Mouse (Mus musculus) kidney, postnatal 10 days (tissue): ENCODE results near the gene Lrrc39.

Source experiments
- DNase-seq: peaks from one replicate; pipeline ENCODE4 v3.0.0; 2021; ENCODE audit warnings: mixed read lengths

Lrrc39 gene

GRCm38 (mm10) chr3:116562408-116563094, at the start of gene Lrrc39:
Gene Lrrc39, plus strand, starts transcription at chr3:116562973.
- DNase-seq: no peak

- no peak for DNase-seq
These were observed 42.5 kb upstream of the Lrrc39 start for GRCm38 (mm10) chr3:116520141-116520761.

GRCm38 (mm10) chr3:116529741-116530140, 33.0 kb upstream of the Lrrc39 start:
- DNase-seq: no peak

DNA sequence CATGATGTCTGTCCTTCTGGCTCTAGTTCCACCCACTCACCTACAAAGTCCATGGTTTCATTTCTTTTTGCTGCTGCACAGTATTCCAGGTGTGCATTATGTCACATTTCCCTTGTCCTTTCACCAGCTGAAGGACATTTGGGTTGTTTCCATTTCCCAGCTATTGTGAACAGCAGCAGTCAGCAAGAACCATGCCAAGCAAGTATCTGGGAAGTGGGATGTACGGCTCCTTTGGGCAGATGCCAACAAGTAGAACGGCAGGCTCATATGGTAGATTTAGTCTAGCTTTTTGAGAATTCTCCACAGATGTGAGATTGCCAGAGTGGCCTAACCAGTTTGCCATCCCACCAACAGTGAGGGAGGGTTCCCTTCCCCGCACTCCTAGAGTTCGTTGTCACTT, 31.9 kb upstream of the Lrrc39 start:
- DNase-seq: peak; percentile 38

- DNase-seq: peak; percentile 12
These were observed 26.2 kb upstream of the Lrrc39 start for GRCm38 (mm10) chr3:116536428-116537199.

DNA sequence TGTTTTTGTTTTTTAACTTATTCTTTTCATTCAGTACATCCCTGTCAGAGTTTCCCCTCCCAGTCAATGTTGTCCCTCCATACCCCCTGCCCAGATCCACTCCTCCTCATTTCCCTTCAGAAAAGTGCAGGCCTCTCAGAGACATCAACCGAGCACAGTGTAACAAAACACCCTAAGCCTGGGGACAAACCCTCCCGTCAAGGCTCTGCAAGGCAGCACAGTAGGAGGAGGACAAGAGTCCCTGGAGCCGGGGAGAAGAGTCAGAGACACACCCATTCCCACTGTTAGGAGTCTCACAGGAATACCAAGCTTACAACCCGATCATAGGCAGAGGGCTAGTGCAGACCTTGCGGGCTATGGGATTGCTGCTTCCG, 25.6 kb upstream of the Lrrc39 start:
- no peak for DNase-seq

GRCm38 (mm10) chr3:116542070-116542469, 20.7 kb upstream of the Lrrc39 start:
- no peak for DNase-seq

DNA sequence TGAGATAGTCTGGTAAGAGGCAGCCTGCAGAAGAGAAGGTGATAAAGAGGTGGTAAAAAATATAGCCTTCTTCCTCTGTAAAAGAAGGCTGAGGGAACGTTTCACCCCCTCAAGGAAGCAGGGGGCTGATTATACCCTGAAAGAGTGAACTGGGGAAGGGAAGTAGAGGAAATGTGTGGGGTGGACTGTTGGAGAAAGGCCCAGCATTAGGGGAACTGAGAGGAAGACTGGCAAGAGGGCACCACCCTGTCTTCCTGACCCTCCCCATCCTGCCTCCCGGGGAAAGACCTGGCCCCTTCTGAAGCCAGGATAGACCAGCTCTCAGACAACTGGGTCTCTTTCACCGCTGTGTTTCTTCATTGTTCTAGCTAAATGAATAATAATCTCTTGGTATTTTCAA, 20.2 kb upstream of the Lrrc39 start:
- no peak for DNase-seq

DNA sequence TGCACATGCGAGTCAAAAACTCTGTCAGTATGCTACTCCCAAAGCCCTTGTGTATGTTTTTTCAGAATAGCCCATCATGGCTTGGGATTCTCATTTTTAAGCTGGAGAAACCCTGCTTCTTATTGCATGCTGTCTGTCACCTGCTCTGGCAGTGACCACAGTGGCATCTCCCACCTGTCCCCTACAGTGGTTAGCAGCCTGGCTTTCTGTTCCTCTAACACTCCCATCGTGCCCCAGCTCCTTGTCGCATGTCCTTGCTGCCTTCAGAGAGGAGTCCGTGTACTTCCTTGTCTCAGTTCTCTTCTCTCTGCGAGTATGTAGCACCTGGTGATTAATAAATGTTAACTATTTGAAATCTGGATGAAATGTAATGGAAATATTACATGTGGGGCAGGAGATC, 15.3 kb upstream of the Lrrc39 start:
- no peak for DNase-seq

- DNase-seq: no peak
These were observed 11.4 kb upstream of the Lrrc39 start for GRCm38 (mm10) chr3:116551362-116551761.

DNA sequence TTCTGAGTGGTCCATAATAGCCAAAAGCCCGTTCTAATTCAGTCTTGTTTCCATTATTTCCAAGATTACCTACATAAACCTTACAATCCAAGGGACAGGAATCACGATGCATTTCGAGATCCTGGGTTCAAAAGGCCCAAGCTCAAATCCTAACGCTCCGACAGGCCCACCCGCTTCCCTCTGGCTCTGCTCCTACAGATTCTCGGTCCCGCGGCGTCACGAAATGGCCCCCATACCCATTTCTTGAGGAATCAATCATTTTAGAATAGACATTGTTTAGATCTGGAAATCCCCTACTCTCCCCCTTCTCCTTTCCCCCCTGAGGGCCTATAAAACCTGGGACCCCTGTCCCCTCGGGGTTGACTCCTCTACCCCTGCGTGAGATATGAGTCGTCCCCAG, 1.5 kb upstream of the Lrrc39 start:
- peak; percentile 33 for DNase-seq

- no peak for DNase-seq
These were observed 321 bp downstream of the Lrrc39 start for GRCm38 (mm10) chr3:116563095-116563492.

GRCm38 (mm10) chr3:116570628-116571027, 7.9 kb downstream of the Lrrc39 start:
- no peak for DNase-seq

- peak; percentile 34 for DNase-seq
These were observed 14.5 kb downstream of the Lrrc39 start for GRCm38 (mm10) chr3:116577286-116577685.

DNA sequence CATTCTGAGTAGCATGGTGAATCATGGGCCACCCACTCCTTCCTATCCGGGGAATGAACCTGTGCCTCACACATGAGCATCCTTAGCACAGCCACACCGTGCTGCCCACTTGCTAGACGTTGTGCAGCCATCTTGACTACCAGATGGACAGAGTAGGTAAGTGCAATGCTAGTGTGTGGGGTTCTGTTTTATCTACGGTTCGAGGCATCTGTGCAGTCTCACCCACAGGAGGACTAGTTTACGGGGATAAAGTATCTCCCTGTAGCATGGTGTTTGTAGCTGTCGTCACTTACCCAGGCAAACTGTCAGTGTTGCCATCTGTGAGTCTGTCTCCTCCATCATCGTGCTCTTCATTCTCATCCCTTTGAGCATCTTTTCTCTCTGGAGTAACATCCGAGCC, 19.4 kb downstream of the Lrrc39 start:
- DNase-seq: no peak

DNA sequence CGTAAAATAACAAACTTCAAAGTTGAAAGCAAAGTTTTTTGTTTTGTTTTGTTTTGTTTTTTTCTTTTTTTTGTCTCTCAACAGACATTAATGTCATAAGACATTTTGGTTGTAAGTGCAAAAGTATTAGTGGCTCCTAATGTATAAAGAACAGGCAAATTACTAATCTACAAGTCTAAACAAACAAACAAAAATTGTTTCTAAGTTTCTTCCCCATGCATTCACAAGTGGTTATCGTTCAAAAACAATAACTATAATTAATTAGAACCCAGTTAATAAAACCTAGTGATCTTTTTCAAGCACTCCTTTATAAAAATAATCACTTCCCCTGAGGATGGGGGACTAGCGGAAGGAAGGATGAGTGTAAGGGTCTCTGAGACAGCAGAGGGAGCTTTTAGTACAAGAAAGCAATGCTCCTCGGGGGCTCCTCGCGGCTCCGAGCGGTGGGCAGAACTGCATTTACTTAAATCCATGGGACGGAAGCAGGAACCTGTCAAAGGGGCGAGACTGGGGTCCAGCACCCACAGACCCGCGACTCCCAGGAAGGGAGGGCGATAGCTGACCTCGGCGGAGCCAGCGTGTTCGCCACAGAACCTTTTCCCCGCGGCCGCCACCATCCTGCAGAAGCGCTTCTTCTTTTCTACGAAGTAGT, 31.4 kb downstream of the Lrrc39 start:
- DNase-seq: no peak

- peak; percentile 100 for DNase-seq
These were observed 32.2 kb downstream of the Lrrc39 start, which contains the start of gene Sass6 for GRCm38 (mm10) chr3:116594728-116595602. Gene Sass6, plus strand, starts transcription at chr3:116594982.

DNA sequence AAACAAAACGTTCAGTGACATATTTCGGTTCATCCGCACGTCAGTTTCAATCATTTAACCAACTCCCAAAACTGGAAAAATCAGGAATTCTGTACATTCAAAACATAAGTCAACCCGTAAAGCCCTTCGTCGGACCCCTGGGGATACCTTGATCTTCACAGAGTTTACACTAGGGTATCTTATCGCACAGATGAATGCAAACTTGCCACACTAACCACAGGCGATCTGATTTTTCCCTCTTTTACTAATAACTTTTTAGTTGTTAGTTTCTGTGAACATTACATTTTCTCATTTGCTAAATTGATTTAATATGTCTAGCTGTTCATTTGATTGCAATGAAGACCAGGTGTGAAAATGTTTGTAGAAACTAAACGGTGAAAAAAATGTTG, 32.8 kb downstream of the Lrrc39 start:
- no peak for DNase-seq

DNA sequence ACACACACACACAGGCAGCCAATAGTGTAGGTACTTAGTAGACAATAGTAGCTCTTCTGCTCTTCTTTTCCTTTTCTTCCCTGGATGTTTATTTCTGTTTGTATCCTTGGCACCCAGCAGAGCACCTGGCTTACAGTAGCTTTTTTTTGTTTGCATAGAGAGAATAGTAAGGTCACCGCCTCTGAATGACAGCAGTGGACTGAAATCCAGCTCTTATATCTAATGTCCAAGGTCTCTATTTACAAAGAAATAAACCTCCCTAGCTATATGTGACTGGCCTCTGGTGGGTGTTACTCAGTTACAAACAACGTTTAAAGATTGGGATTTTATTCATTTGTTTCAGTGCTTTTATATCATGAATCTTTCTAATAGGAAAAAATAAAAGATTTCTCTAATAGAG, 36.9 kb downstream of the Lrrc39 start:
- no peak for DNase-seq

GRCm38 (mm10) chr3:116601005-116601404, 38.2 kb downstream of the Lrrc39 start:
- DNase-seq: no peak

GRCm38 (mm10) chr3:116601781-116602180, 39.0 kb downstream of the Lrrc39 start:
- no peak for DNase-seq

GRCm38 (mm10) chr3:116604570-116604969, 41.8 kb downstream of the Lrrc39 start:
- no peak for DNase-seq
